Mouse (Mus musculus) heart, embryonic 12.5 days (tissue): ENCODE data around the gene Ino80e. TPM values are rescaled to one million over a fixed set of nuclear protein-coding genes. Genes with fewer than 3 reads are reported as not detected.
A peak's percentile ranks its signal among the peaks of the same experiment; 100 is the strongest.

Source experiments
- ATAC-seq: fragments of 200-750 bp; cut with Nextera tagmentation; 2 replicates; pipeline ENCODE4 v1.8.0; 2017; ENCODE audit warnings: moderate TSS enrichment, moderate library complexity; ENCODE audit not compliant: insufficient number of reproducible peaks, low FRiP score
- H3K27ac ChIP-seq: fragments of 300-500 bp; sonication (generic); 2 replicates; pipeline ENCODE4 v1.5.1; 2016; ENCODE audit warnings: mild to moderate bottlenecking, moderate library complexity; ENCODE audit not compliant: poor library complexity, severe bottlenecking
- H3K27me3 ChIP-seq: fragments of 300-500 bp; sonication (generic); replicated peaks from 2 replicates; pipeline ENCODE4 v1.6.1; 2016; ENCODE audit warnings: mild to moderate bottlenecking, moderate library complexity
- H3K36me3 ChIP-seq: fragments of 300-500 bp; sonication (generic); 2 replicates; pipeline ENCODE4 v1.6.1; 2016; ENCODE audit warnings: mild to moderate bottlenecking, moderate library complexity
- H3K4me1 ChIP-seq: fragments of 300-500 bp; sonication (generic); replicated peaks from 2 replicates; pipeline ENCODE4 v1.6.1; 2016; ENCODE audit warnings: mild to moderate bottlenecking
- H3K4me2 ChIP-seq: fragments of 300-500 bp; sonication (generic); 2 replicates; pipeline ENCODE4 v1.6.1; 2016; ENCODE audit warnings: mild to moderate bottlenecking, moderate library complexity
- H3K4me3 ChIP-seq: fragments of 300-500 bp; sonication (generic); 2 replicates; pipeline ENCODE4 v1.5.1; 2016; ENCODE audit warnings: mild to moderate bottlenecking
- H3K9ac ChIP-seq: fragments of 300-500 bp; sonication (generic); 2 replicates; pipeline ENCODE4 v1.6.1; 2016; ENCODE audit warnings: mild to moderate bottlenecking, moderate library complexity
- H3K9me3 ChIP-seq: fragments of 300-500 bp; sonication (generic); replicated peaks from 2 replicates; pipeline ENCODE4 v1.6.1; 2016; ENCODE audit warnings: mild to moderate bottlenecking, moderate library complexity
- WGBS: fragments of 180-500 bp; shearing (Covaris S2); methylation state at CpG from one replicate; pipeline ENCODE4 v1.1.7; 2016; 5-methylcytosine and 5-hydroxymethylcytosine counted together
- polyA plus RNA-seq: library from polyadenylated mRNA; unstranded; fragments of >200 nt; fragmentation: Nextera tagmentation; extraction: Ambion mirVana; gene quantifications from 2 replicates; pipeline ENCODE4 v1.2.1, GENCODE M21; 2016

Gene Ino80e
- polyA plus RNA-seq, 1 experiment from 2014 or later, result 62.9 TPM

- Histone ChIP-seq H3K4me2 (peak overlapping the region; percentile 92), H3K36me3 (peaks cover 45% of the 10 kb centered on the region), H3K27me3 (no peaks in the 10 kb centered on the region), H3K9me3 (no peaks in the 10 kb centered on the region), H3K4me1 (peaks cover 34% of the 10 kb centered on the region), H3K27ac (peak overlapping the region; percentile 89), H3K4me3 (peak overlapping the region; percentile 73), H3K9ac (peak overlapping the region; percentile 82; the same call in 1 of the 2 replicates)
- ATAC-seq, result no peak
- 62% methylated on average over 6 of the region's 6 CpGs for WGBS
Observed at GRCm38 (mm10) chr7:126881040-126881439, 18.9 kb upstream of the Ino80e start.

GRCm38 (mm10) chr7:126877239-126877638 lies 15.1 kb upstream of the Ino80e start:
- Histone ChIP-seq H3K4me3 (no peak overlapping the region), H3K4me2 (no peak overlapping the region), H3K36me3 (peaks cover 83% of the 10 kb centered on the region), H3K27me3 (no peaks in the 10 kb centered on the region), H3K9ac (no peak overlapping the region), H3K27ac (no peak overlapping the region), H3K4me1 (peaks cover 21% of the 10 kb centered on the region), H3K9me3 (no peaks in the 10 kb centered on the region)
- WGBS, result 88% methylated on average over 1 of the region's 1 CpGs
- no peak for ATAC-seq

GRCm38 (mm10) chr7:126870520-126870891 lies 8.3 kb upstream of the Ino80e start:
- WGBS, result 92% methylated on average over 2 of the region's 2 CpGs
- no peaks in the 10 kb centered on the region for H3K4me1 ChIP-seq
- no peak for ATAC-seq
- H3K9ac ChIP-seq, result no peak overlapping the region
- peaks cover 99% of the 10 kb centered on the region for H3K36me3 ChIP-seq
- no peak overlapping the region for H3K27ac ChIP-seq
- no peaks in the 10 kb centered on the region for H3K27me3 ChIP-seq
- H3K4me3 ChIP-seq, result no peak overlapping the region
- H3K9me3 ChIP-seq, result no peaks in the 10 kb centered on the region
- H3K4me2 ChIP-seq, result no peak overlapping the region

GRCm38 (mm10) chr7:126869780-126870519 lies 7.8 kb upstream of the Ino80e start:
- Histone ChIP-seq H3K9ac (no peak overlapping the region), H3K36me3 (peaks cover 99% of the 10 kb centered on the region), H3K4me1 (no peaks in the 10 kb centered on the region), H3K4me3 (no peak overlapping the region), H3K27ac (no peak overlapping the region), H3K27me3 (no peaks in the 10 kb centered on the region), H3K9me3 (no peaks in the 10 kb centered on the region), H3K4me2 (no peak overlapping the region)
- no peak for ATAC-seq
- 90% methylated on average over 23 of the region's 23 CpGs for WGBS

- H3K27ac ChIP-seq, result no peak overlapping the region
- H3K36me3 ChIP-seq, result peaks cover 96% of the 10 kb centered on the region
- no peaks in the 10 kb centered on the region for H3K9me3 ChIP-seq
- no peaks in the 10 kb centered on the region for H3K27me3 ChIP-seq
- ATAC-seq, result no peak
- H3K4me1 ChIP-seq, result peaks cover 14% of the 10 kb centered on the region
- no peak overlapping the region for H3K4me3 ChIP-seq
- no peak overlapping the region for H3K4me2 ChIP-seq
- 89% methylated on average over 12 of the region's 12 CpGs for WGBS
- no peak overlapping the region for H3K9ac ChIP-seq
Observed at GRCm38 (mm10) chr7:126868003-126868402, 5.8 kb upstream of the Ino80e start.

GRCm38 (mm10) chr7:126867534-126867933 lies 5.4 kb upstream of the Ino80e start:
- peaks cover 91% of the 10 kb centered on the region for H3K36me3 ChIP-seq
- no peak overlapping the region for H3K4me3 ChIP-seq
- no peak overlapping the region for H3K9ac ChIP-seq
- no peaks in the 10 kb centered on the region for H3K9me3 ChIP-seq
- no peak overlapping the region for H3K27ac ChIP-seq
- H3K4me1 ChIP-seq, result peaks cover 19% of the 10 kb centered on the region
- H3K27me3 ChIP-seq, result no peaks in the 10 kb centered on the region
- ATAC-seq, result no peak
- 84% methylated on average over 2 of the region's 2 CpGs for WGBS
- H3K4me2 ChIP-seq, result no peak overlapping the region

- peaks cover 26% of the 10 kb centered on the region for H3K4me1 ChIP-seq
- H3K36me3 ChIP-seq, result peaks cover 67% of the 10 kb centered on the region
- H3K9ac ChIP-seq, result peak overlapping the region; percentile 79
- peak overlapping the region; percentile 66; the same call in 1 of the 2 replicates for H3K4me3 ChIP-seq
- H3K27me3 ChIP-seq, result no peaks in the 10 kb centered on the region
- peak overlapping the region; percentile 93 for H3K4me2 ChIP-seq
- H3K9me3 ChIP-seq, result no peaks in the 10 kb centered on the region
- H3K27ac ChIP-seq, result no peak overlapping the region
- WGBS, result 68% methylated on average over 6 of the region's 6 CpGs
- ATAC-seq, result no peak
Observed at GRCm38 (mm10) chr7:126863791-126864190, 1.6 kb upstream of the Ino80e start.

GRCm38 (mm10) chr7:126861429-126862130 lies 597 bp downstream of the Ino80e start, which contains the start of gene Hirip3:
Hirip3 (plus strand) TSS chr7:126861972.
- Histone ChIP-seq H3K27ac (peak within 1 kb of the TSS; percentile 59), H3K4me3 (peak within 1 kb of the TSS; percentile 66), H3K4me2 (peak within 1 kb of the TSS; percentile 93), H3K36me3 (peaks cover 67% of the 10 kb centered on the region), H3K9ac (peak within 1 kb of the TSS; percentile 79), H3K4me1 (peaks cover 26% of the 10 kb centered on the region), H3K9me3 (no peaks in the 10 kb centered on the region), H3K27me3 (no peaks in the 10 kb centered on the region)
- ATAC-seq, result peak; percentile 91
- 2% methylated on average over 42 of the region's 42 CpGs for WGBS

GRCm38 (mm10) chr7:126860987-126861386 lies 1.2 kb downstream of the Ino80e start:
- Histone ChIP-seq H3K27me3 (no peaks in the 10 kb centered on the region), H3K36me3 (peaks cover 67% of the 10 kb centered on the region), H3K4me1 (peaks cover 26% of the 10 kb centered on the region), H3K4me3 (peak overlapping the region; percentile 66), H3K27ac (no peak overlapping the region; the same call in 1 of the 2 replicates), H3K4me2 (peak overlapping the region; percentile 93), H3K9ac (peak overlapping the region; percentile 78), H3K9me3 (no peaks in the 10 kb centered on the region)
- ATAC-seq, result no peak
- WGBS, result 50% methylated on average over 5 of the region's 5 CpGs

- Histone ChIP-seq H3K4me1 (peaks cover 6% of the 10 kb centered on the region), H3K4me3 (no peak overlapping the region), H3K27me3 (no peaks in the 10 kb centered on the region), H3K9me3 (no peaks in the 10 kb centered on the region), H3K9ac (no peak overlapping the region), H3K27ac (no peak overlapping the region), H3K36me3 (peaks cover 83% of the 10 kb centered on the region), H3K4me2 (no peak overlapping the region)
- WGBS, result 77% methylated on average over 9 of the region's 9 CpGs
- ATAC-seq, result no peak
Observed at GRCm38 (mm10) chr7:126856741-126857420, 5.3 kb downstream of the Ino80e start.

GRCm38 (mm10) chr7:126855641-126856040 lies 6.5 kb downstream of the Ino80e start:
- H3K4me3 ChIP-seq, result no peak overlapping the region
- H3K36me3 ChIP-seq, result peaks cover 87% of the 10 kb centered on the region
- H3K27ac ChIP-seq, result no peak overlapping the region
- H3K9me3 ChIP-seq, result no peaks in the 10 kb centered on the region
- ATAC-seq, result no peak
- H3K4me1 ChIP-seq, result no peaks in the 10 kb centered on the region
- H3K9ac ChIP-seq, result no peak overlapping the region
- H3K4me2 ChIP-seq, result no peak overlapping the region
- 81% methylated on average over 3 of the region's 3 CpGs for WGBS
- peaks cover 7% of the 10 kb centered on the region for H3K27me3 ChIP-seq
